Mouse (Mus musculus) neural tube, embryonic 11.5 days (tissue): ENCODE data around the gene Tmco3. TPM values are rescaled to one million over a fixed set of nuclear protein-coding genes. Genes with fewer than 3 reads are reported as not detected.

Source experiments
- ATAC-seq: fragments of 200-750 bp; cut with Nextera tagmentation; 2 replicates; pipeline ENCODE4 v1.8.0; 2017; ENCODE audit warnings: moderate number of reproducible peaks, mild to moderate bottlenecking, moderate TSS enrichment, moderate library complexity; ENCODE audit not compliant: insufficient read depth, low FRiP score, low TSS enrichment
- DNase-seq: peaks from one replicate; pipeline ENCODE4 v3.0.0-alpha.2; 2015; ENCODE audit warnings: low spot score
- H3K27ac ChIP-seq: fragments of 300-500 bp; sonication (generic); 2 replicates; pipeline ENCODE4 v1.5.1; 2014; ENCODE audit warnings: low read depth, mild to moderate bottlenecking, low read length
- H3K27me3 ChIP-seq: fragments of 300-500 bp; sonication (generic); 2 replicates; pipeline ENCODE4 v1.6.1; 2014; ENCODE audit warnings: mild to moderate bottlenecking, low read length, mixed read lengths; ENCODE audit not compliant: control insufficient read depth, insufficient read depth
- H3K36me3 ChIP-seq: fragments of 300-500 bp; sonication (generic); 2 replicates; pipeline ENCODE4 v1.6.1; 2014; ENCODE audit warnings: mild to moderate bottlenecking, low read length, moderate library complexity, mixed read lengths; ENCODE audit not compliant: control insufficient read depth, insufficient read depth
- H3K4me1 ChIP-seq: fragments of 300-500 bp; sonication (generic); 2 replicates; pipeline ENCODE4 v1.6.1; 2014; ENCODE audit warnings: low read length, mixed read lengths; ENCODE audit not compliant: control insufficient read depth, insufficient read depth
- H3K4me2 ChIP-seq: fragments of 300-500 bp; sonication (generic); 2 replicates; pipeline ENCODE4 v1.6.1; 2014; ENCODE audit warnings: low read depth, mild to moderate bottlenecking, moderate library complexity
- H3K4me3 ChIP-seq: fragments of 300-500 bp; sonication (generic); 2 replicates; pipeline ENCODE4 v1.5.1; 2014; ENCODE audit warnings: low read depth, low read length
- H3K9ac ChIP-seq: fragments of 300-500 bp; sonication (generic); 2 replicates; pipeline ENCODE4 v1.6.1; 2014; ENCODE audit warnings: mild to moderate bottlenecking, low read length
- H3K9me3 ChIP-seq: fragments of 300-500 bp; sonication (generic); 2 replicates; pipeline ENCODE4 v1.6.1; 2016; ENCODE audit warnings: low read length; ENCODE audit not compliant: control insufficient read depth
- WGBS: fragments of 180-500 bp; shearing (Covaris S2); extraction: QIAGEN DNeasy Blood & Tissue Kit; methylation state at CpG from one replicate; pipeline ENCODE4 v1.1.7; 2014; 5-methylcytosine and 5-hydroxymethylcytosine counted together
- polyA plus RNA-seq: library from polyadenylated mRNA; unstranded; fragments of >200 nt; fragmentation: Nextera tagmentation; extraction: Ambion mirVana; gene quantifications from 2 replicates; pipeline ENCODE4 v1.2.1, GENCODE M21; 2014

Gene Tmco3
- polyA plus RNA-seq, 1 experiment from 2014 or later, result 35.1 TPM

- H3K4me2 ChIP-seq, result no peak overlapping the region
- H3K27me3 ChIP-seq, result no peaks in the 10 kb centered on the region
- H3K36me3 ChIP-seq, result peaks cover 17% of the 10 kb centered on the region
- 92% methylated on average over 4 of the region's 4 CpGs for WGBS
- H3K4me1 ChIP-seq, result peaks cover 8% of the 10 kb centered on the region
- ATAC-seq (no peak), DNase-seq (no peak)
- no peak overlapping the region for H3K9ac ChIP-seq
- no peaks in the 10 kb centered on the region for H3K9me3 ChIP-seq
- H3K27ac ChIP-seq, result no peak overlapping the region
- H3K4me3 ChIP-seq, result no peak overlapping the region
These were observed 55.1 kb downstream of the Tmco3 start for GRCm38 (mm10) chr8:13343134-13343533.

- no peaks in the 10 kb centered on the region for H3K4me1 ChIP-seq
- DNase-seq (no peak), ATAC-seq (no peak)
- WGBS, result 86% methylated on average over 7 of the region's 7 CpGs
- H3K36me3 ChIP-seq, result peaks cover 21% of the 10 kb centered on the region
- H3K27ac ChIP-seq, result no peak overlapping the region
- H3K4me2 ChIP-seq, result no peak overlapping the region
- no peak overlapping the region for H3K4me3 ChIP-seq
- H3K9me3 ChIP-seq, result no peaks in the 10 kb centered on the region
- no peak overlapping the region for H3K9ac ChIP-seq
- H3K27me3 ChIP-seq, result no peaks in the 10 kb centered on the region
These were observed 62.1 kb downstream of the Tmco3 start for GRCm38 (mm10) chr8:13350052-13350451.

GRCm38 (mm10) chr8:13351593-13351992 lies 63.6 kb downstream of the Tmco3 start:
- Histone ChIP-seq H3K9ac (no peak overlapping the region), H3K4me2 (no peak overlapping the region), H3K27ac (no peak overlapping the region), H3K9me3 (no peaks in the 10 kb centered on the region), H3K4me3 (no peak overlapping the region), H3K36me3 (peaks cover 26% of the 10 kb centered on the region), H3K27me3 (no peaks in the 10 kb centered on the region), H3K4me1 (no peaks in the 10 kb centered on the region)
- DNase-seq, result no peak
- WGBS, result 86% methylated on average over 5 of the region's 5 CpGs
- ATAC-seq, result no peak

- Histone ChIP-seq H3K27me3 (no peaks in the 10 kb centered on the region), H3K4me1 (no peaks in the 10 kb centered on the region), H3K9ac (no peak overlapping the region; the same call in 1 of the 2 replicates), H3K36me3 (peaks cover 29% of the 10 kb centered on the region), H3K4me2 (no peak overlapping the region), H3K9me3 (no peaks in the 10 kb centered on the region), H3K27ac (no peak overlapping the region), H3K4me3 (no peak overlapping the region)
- ATAC-seq (no peak), DNase-seq (no peak)
- 92% methylated on average over 8 of the region's 8 CpGs for WGBS
These were observed 64.6 kb downstream of the Tmco3 start for GRCm38 (mm10) chr8:13352601-13353000.

- no peak overlapping the region for H3K4me2 ChIP-seq
- no peaks in the 10 kb centered on the region for H3K27me3 ChIP-seq
- H3K4me3 ChIP-seq, result no peak overlapping the region
- ATAC-seq (no peak), DNase-seq (no peak)
- H3K27ac ChIP-seq, result no peak overlapping the region
- H3K9ac ChIP-seq, result no peak overlapping the region
- H3K36me3 ChIP-seq, result peaks cover 29% of the 10 kb centered on the region
- no peaks in the 10 kb centered on the region for H3K9me3 ChIP-seq
- WGBS, result 86% methylated on average over 9 of the region's 9 CpGs
- no peaks in the 10 kb centered on the region for H3K4me1 ChIP-seq
These were observed 65.3 kb downstream of the Tmco3 start for GRCm38 (mm10) chr8:13353155-13353833.

GRCm38 (mm10) chr8:13353883-13354282 lies 65.9 kb downstream of the Tmco3 start:
- Histone ChIP-seq H3K27me3 (no peaks in the 10 kb centered on the region), H3K4me1 (no peaks in the 10 kb centered on the region), H3K36me3 (peaks cover 31% of the 10 kb centered on the region), H3K4me3 (no peak overlapping the region), H3K27ac (no peak overlapping the region), H3K4me2 (no peak overlapping the region), H3K9ac (no peak overlapping the region), H3K9me3 (no peaks in the 10 kb centered on the region)
- ATAC-seq (no peak), DNase-seq (no peak)
- 90% methylated on average over 4 of the region's 4 CpGs for WGBS

- WGBS, result 89% methylated on average over 6 of the region's 6 CpGs
- H3K27ac ChIP-seq, result no peak overlapping the region
- no peaks in the 10 kb centered on the region for H3K4me1 ChIP-seq
- no peak overlapping the region for H3K4me3 ChIP-seq
- ATAC-seq (no peak), DNase-seq (no peak)
- H3K36me3 ChIP-seq, result peaks cover 42% of the 10 kb centered on the region
- no peaks in the 10 kb centered on the region for H3K9me3 ChIP-seq
- H3K27me3 ChIP-seq, result no peaks in the 10 kb centered on the region
- no peak overlapping the region for H3K9ac ChIP-seq
- no peak overlapping the region for H3K4me2 ChIP-seq
These were observed 68.2 kb downstream of the Tmco3 start for GRCm38 (mm10) chr8:13356221-13356620.

GRCm38 (mm10) chr8:13356681-13357080 lies 68.7 kb downstream of the Tmco3 start:
- Histone ChIP-seq H3K4me1 (no peaks in the 10 kb centered on the region), H3K4me2 (no peak overlapping the region), H3K27ac (no peak overlapping the region), H3K27me3 (no peaks in the 10 kb centered on the region), H3K4me3 (no peak overlapping the region), H3K9ac (no peak overlapping the region), H3K36me3 (peaks cover 44% of the 10 kb centered on the region), H3K9me3 (no peaks in the 10 kb centered on the region)
- DNase-seq (no peak), ATAC-seq (no peak)
- 87% methylated on average over 10 of the region's 10 CpGs for WGBS

- Histone ChIP-seq H3K27me3 (no peaks in the 10 kb centered on the region), H3K4me1 (no peaks in the 10 kb centered on the region), H3K36me3 (peaks cover 46% of the 10 kb centered on the region), H3K9me3 (no peaks in the 10 kb centered on the region), H3K4me3 (no peak overlapping the region), H3K4me2 (no peak overlapping the region), H3K27ac (no peak overlapping the region), H3K9ac (no peak overlapping the region)
- 91% methylated on average over 7 of the region's 7 CpGs for WGBS
- ATAC-seq, result no peak
- no peak for DNase-seq
These were observed 72.2 kb downstream of the Tmco3 start for GRCm38 (mm10) chr8:13360213-13360612.
